Mouse (Mus musculus): Measurements from ENCODE around the gene Rpl19. TPM values are rescaled to one million over a fixed set of nuclear protein-coding genes. Genes with fewer than 3 reads are reported as not detected.

Rpl19 gene
- polyA plus RNA-seq (2012; rRNA removed; ENCODE audit: low replicate concordance), result 558 and 1,241 TPM in 2 replicates

GRCm38 (mm10) chr11:98026570-98027296 is at the start of gene Rpl19:
Rpl19 (plus strand) TSS chr11:98026710.

GRCm38 (mm10) chr11:97985727-97986677 is 40.5 kb upstream of the Rpl19 start, which contains the start of gene Plxdc1:
Plxdc1 (minus strand) TSS chr11:97986444.

GRCm38 (mm10) chr11:97995564-97996288 is 30.8 kb upstream of the Rpl19 start, which contains the start of gene Arl5c:
Arl5c (minus strand) TSS chr11:97996181.

GRCm38 (mm10) chr11:98022555-98023371 is 3.7 kb upstream of the Rpl19 start, which contains the start of gene Cacnb1:
Cacnb1 (minus strand) TSS chr11:98023034.

GRCm38 (mm10) chr11:98052989-98053834 is 26.7 kb downstream of the Rpl19 start, which contains the start of gene Stac2:
Stac2 (minus strand) TSS chr11:98053462.

Other genes starting within 250 kb of the Rpl19 start
- gene Rpl23, start 244.3 kb upstream of the Rpl19 start, polyA plus RNA-seq (2012; rRNA removed; ENCODE audit: low replicate concordance), result 83.7 and 182 TPM in 2 replicates
- gene Lasp1, start 227.7 kb upstream of the Rpl19 start, polyA plus RNA-seq (2012; rRNA removed; ENCODE audit: low replicate concordance), result 134 and 175 TPM in 2 replicates
- 2.0 and 12.6 TPM in 2 replicates for gene B230217C12Rik, start 185.9 kb upstream of the Rpl19 start, polyA plus RNA-seq (2012; rRNA removed; ENCODE audit: low replicate concordance)
- 0.54 and 0.62 TPM in 2 replicates for gene Fbxo47, start 142.6 kb upstream of the Rpl19 start, polyA plus RNA-seq (2012; rRNA removed; ENCODE audit: low replicate concordance)
- 3.9 and 8.7 TPM in 2 replicates for gene Plxdc1, start 40.3 kb upstream of the Rpl19 start, polyA plus RNA-seq (2012; rRNA removed; ENCODE audit: low replicate concordance)
- 2.8 and 5.9 TPM in 2 replicates for gene Arl5c, start 30.5 kb upstream of the Rpl19 start, polyA plus RNA-seq (2012; rRNA removed; ENCODE audit: low replicate concordance)
- 6.9 and 35.2 TPM in 2 replicates for gene Cacnb1, start 3.7 kb upstream of the Rpl19 start, polyA plus RNA-seq (2012; rRNA removed; ENCODE audit: low replicate concordance)
- gene Stac2, start 26.8 kb downstream of the Rpl19 start, polyA plus RNA-seq (2012; rRNA removed; ENCODE audit: low replicate concordance), result 1.2 and 3.1 TPM in 2 replicates
- 25.0 and 26.4 TPM in 2 replicates for gene Fbxl20, start 123.7 kb downstream of the Rpl19 start, polyA plus RNA-seq (2012; rRNA removed; ENCODE audit: low replicate concordance)
- 14.6 and 19.2 TPM in 2 replicates for gene Med1, start 166.6 kb downstream of the Rpl19 start, polyA plus RNA-seq (2012; rRNA removed; ENCODE audit: low replicate concordance)
- gene Cdk12, start 176.3 kb downstream of the Rpl19 start, polyA plus RNA-seq (2012; rRNA removed; ENCODE audit: low replicate concordance), result 12.8 and 19.3 TPM in 2 replicates

Measured in subcutaneous adipose tissue, adult 2 months (tissue).